Comparison of ENCODE assay signal across 52 mouse cellular contexts in the genomic region with DNA sequence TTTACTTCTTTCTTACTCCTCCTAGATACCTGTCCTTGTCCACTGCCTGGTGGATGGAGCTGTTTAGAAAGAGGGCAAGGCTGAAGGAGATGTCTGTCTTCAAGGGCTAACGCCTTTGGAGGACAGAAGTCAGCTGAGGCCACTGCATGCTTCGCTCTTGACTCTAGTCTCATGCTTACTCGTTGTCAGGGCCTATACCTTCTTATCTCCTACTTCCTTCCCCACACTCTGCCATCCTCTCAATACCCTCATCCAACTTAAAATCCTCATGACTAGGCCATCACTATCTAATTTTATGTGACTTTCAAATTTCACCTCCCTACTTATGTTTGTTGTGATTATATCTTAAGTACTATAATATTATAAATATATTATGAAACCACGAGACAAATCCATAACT. TPM values are rescaled to one million over a fixed set of nuclear protein-coding genes. Genes with fewer than 3 reads are reported as not detected.
"Had no signal": no experiment of that assay in that cellular context is flagged by ENCODE, and none has a peak within 500 bp of the region (broad histone marks: within the 10 kb centered on the region; RNA-seq: fewer than 3 reads in every experiment).

No protein-coding gene starts in this region.

- H3K9ac ChIP-seq: heart, embryonic 12.5 days; heart, embryonic 13.5 days; heart, embryonic 15.5 days; hindbrain, embryonic 12.5 days; hindbrain, embryonic 13.5 days; hindbrain, embryonic 14.5 days; hindbrain, embryonic 15.5 days; intestine, embryonic 15.5 days; kidney, embryonic 15.5 days had no signal

- H3K27ac ChIP-seq: heart, embryonic 13.5 days; heart, embryonic 15.5 days; hindbrain, embryonic 10.5 days; hindbrain, embryonic 12.5 days; hindbrain, embryonic 13.5 days; hindbrain, embryonic 14.5 days; hindbrain, embryonic 15.5 days; hindbrain, postnatal 0 days; intestine, embryonic 15.5 days; kidney, embryonic 15.5 days; kidney, postnatal 0 days; layer of hippocampus, adult 2 months; left cerebral cortex, adult 2 months had no signal

- H3K36me3 ChIP-seq: heart, embryonic 12.5 days; heart, embryonic 13.5 days; heart, embryonic 15.5 days; hindbrain, embryonic 10.5 days; hindbrain, embryonic 12.5 days; hindbrain, embryonic 13.5 days; hindbrain, embryonic 15.5 days; intestine, embryonic 15.5 days; kidney, embryonic 15.5 days had no signal

- H3K27me3 ChIP-seq: heart, embryonic 12.5 days; heart, embryonic 13.5 days; heart, embryonic 15.5 days; hindbrain, embryonic 12.5 days; hindbrain, embryonic 13.5 days; hindbrain, embryonic 15.5 days; intestine, embryonic 15.5 days; kidney, embryonic 15.5 days had no signal

- H3K4me1 ChIP-seq: heart, embryonic 12.5 days; heart, embryonic 13.5 days; heart, embryonic 15.5 days; hindbrain, embryonic 10.5 days; hindbrain, embryonic 12.5 days; hindbrain, embryonic 13.5 days; hindbrain, embryonic 15.5 days; intestine, embryonic 15.5 days; kidney, embryonic 15.5 days had no signal

- H3K4me3 ChIP-seq: heart, embryonic 12.5 days; heart, embryonic 13.5 days; heart, embryonic 15.5 days; hindbrain, embryonic 10.5 days; hindbrain, embryonic 12.5 days; hindbrain, embryonic 13.5 days; hindbrain, embryonic 15.5 days; intestine, embryonic 15.5 days; kidney, embryonic 15.5 days; layer of hippocampus, adult 2 months; left cerebral cortex, adult 2 months had no signal

- H3K9me3 ChIP-seq: heart, embryonic 12.5 days; heart, embryonic 13.5 days; heart, embryonic 15.5 days; hindbrain, embryonic 10.5 days; hindbrain, embryonic 12.5 days; hindbrain, embryonic 13.5 days; hindbrain, embryonic 15.5 days; intestine, embryonic 15.5 days; kidney, embryonic 15.5 days had no signal

- DNase-seq: heart, postnatal 10 days; heart, postnatal 14 days; heart, postnatal 36 days; heart, postnatal 4 days; kidney, adult 11 months; kidney, adult 18-20 months; kidney, adult 2 months; kidney, adult 8-10 months; kidney, adult 9 months; kidney, postnatal 10 days; kidney, postnatal 14 days; kidney, postnatal 25 days; kidney, postnatal 36 days; kidney, postnatal 4 days; layer of hippocampus, adult 9-11 months; layer of hippocampus, postnatal 36 days had no signal

RNA-seq across cellular contexts. Expression of gene Meikin, which starts 34.4 kb away (rescaled TPM):
- total RNA-seq: heart, postnatal 10 days; heart, postnatal 14 days; heart, postnatal 25 days; heart, postnatal 36 days; heart, postnatal 4 days; hematopoietic stem cell, adult 5-6 weeks; hindbrain, postnatal 0 days; layer of hippocampus, adult 18-20 months; layer of hippocampus, adult 2 months; layer of hippocampus, adult 8-10 months; layer of hippocampus, postnatal 10 days; layer of hippocampus, postnatal 14 days; layer of hippocampus, postnatal 25 days; layer of hippocampus, postnatal 36 days; left cerebral cortex, adult 18-20 months; left cerebral cortex, adult 2 months; left cerebral cortex, adult 8-10 months had no signal
- polyA plus RNA-seq: heart, embryonic 11.5 days; heart, embryonic 12.5 days; heart, embryonic 13.5 days; heart, embryonic 14.5 days; heart, embryonic 15.5 days; heart, embryonic 16.5 days; heart, postnatal 0 days; hindbrain, embryonic 10.5 days; hindbrain, embryonic 11.5 days; hindbrain, embryonic 12.5 days; hindbrain, embryonic 13.5 days; hindbrain, embryonic 14.5 days; hindbrain, embryonic 15.5 days; hindbrain, embryonic 16.5 days; hindbrain, postnatal 0 days; inflammation-experienced regulatory T-cells, adult 6 months; intestine, embryonic 14.5 days; intestine, embryonic 15.5 days; intestine, embryonic 16.5 days; intestine, postnatal 0 days; kidney, adult 2 months; kidney, embryonic 14.5 days; kidney, embryonic 15.5 days; kidney, embryonic 16.5 days; kidney, postnatal 0 days; large intestine, adult 2 months had no signal
